Mouse (Mus musculus) midbrain, postnatal 0 days (tissue): Measurements from ENCODE around the gene Adgrg6. TPM values are rescaled to one million over a fixed set of nuclear protein-coding genes. Genes with fewer than 3 reads are reported as not detected.
A peak's percentile ranks its signal among the peaks of the same experiment; 100 is the strongest.

Experiments used
- ATAC-seq: fragments of 200-750 bp; cut with Nextera tagmentation; 2 replicates; pipeline ENCODE4 v1.8.0; 2017; ENCODE audit warnings: moderate number of reproducible peaks, mild to moderate bottlenecking, moderate TSS enrichment, moderate library complexity; ENCODE audit not compliant: low FRiP score
- DNase-seq: peaks from one replicate; pipeline ENCODE4 v3.0.0-alpha.2; 2015; ENCODE audit warnings: low spot score
- H3K27ac ChIP-seq: fragments of 300-500 bp; sonication (generic); 2 replicates; pipeline ENCODE4 v1.5.1; 2014; ENCODE audit warnings: low read depth, mild to moderate bottlenecking, low read length, mixed read lengths
- H3K27me3 ChIP-seq: fragments of 300-500 bp; sonication (generic); 2 replicates; pipeline ENCODE4 v1.6.1; 2014; ENCODE audit warnings: low read length, control low read depth, mixed read lengths; ENCODE audit not compliant: insufficient read depth
- H3K36me3 ChIP-seq: fragments of 300-500 bp; sonication (generic); 2 replicates; pipeline ENCODE4 v1.6.1; 2014; ENCODE audit warnings: low read length, control low read depth, mixed read lengths; ENCODE audit not compliant: insufficient read depth
- H3K4me1 ChIP-seq: fragments of 300-500 bp; sonication (generic); 2 replicates; pipeline ENCODE4 v1.6.1; 2014; ENCODE audit warnings: mild to moderate bottlenecking, control low read depth, antibody characterized with exemption, low read length, mixed read lengths; ENCODE audit not compliant: insufficient read depth
- H3K4me2 ChIP-seq: fragments of 300-500 bp; sonication (generic); 2 replicates; pipeline ENCODE4 v1.6.1; 2014; ENCODE audit warnings: low read depth, mild to moderate bottlenecking, low read length, mixed read lengths; ENCODE audit not compliant: poor library complexity, severe bottlenecking
- H3K4me3 ChIP-seq: fragments of 300-500 bp; sonication (generic); 2 replicates; pipeline ENCODE4 v1.5.1; 2014; ENCODE audit warnings: low read depth, mild to moderate bottlenecking, low read length, moderate library complexity
- H3K9ac ChIP-seq: fragments of 300-500 bp; sonication (generic); replicated peaks from 2 replicates; pipeline ENCODE4 v1.6.1; 2014; ENCODE audit warnings: mild to moderate bottlenecking, low read length, moderate library complexity, mixed read lengths; ENCODE audit not compliant: poor library complexity, severe bottlenecking
- H3K9me3 ChIP-seq: fragments of 300-500 bp; sonication (generic); 2 replicates; pipeline ENCODE4 v1.6.1; 2016; ENCODE audit warnings: low read length, control low read depth
- CTCF ChIP-seq: IDR thresholded peaks from 2 replicates; pipeline ENCODE4 v1.5.1; 2016; ENCODE audit warnings: antibody characterized with exemption, mild to moderate bottlenecking
- WGBS: fragments of 180-500 bp; shearing (Covaris S2); extraction: QIAGEN DNeasy Blood & Tissue Kit; methylation state at CpG from one replicate; pipeline ENCODE4 v1.1.7; 2014; 5-methylcytosine and 5-hydroxymethylcytosine counted together
- polyA plus RNA-seq: library from polyadenylated mRNA; unstranded; fragments of >200 nt; fragmentation: Nextera tagmentation; extraction: Ambion mirVana; gene quantifications from 2 replicates; pipeline ENCODE4 v1.2.1, GENCODE M21; 2015
- total RNA-seq: library from RNA; depleted of rRNA; stranded (reverse); fragments of >200 nt; gene quantifications from 2 replicates; pipeline ENCODE4 v1.2.3, GENCODE M21; 2014

Adgrg6 gene
- total and polyA plus RNA-seq, 2 experiments from 2014 or later = 0.86 to 3.0 TPM

DNA sequence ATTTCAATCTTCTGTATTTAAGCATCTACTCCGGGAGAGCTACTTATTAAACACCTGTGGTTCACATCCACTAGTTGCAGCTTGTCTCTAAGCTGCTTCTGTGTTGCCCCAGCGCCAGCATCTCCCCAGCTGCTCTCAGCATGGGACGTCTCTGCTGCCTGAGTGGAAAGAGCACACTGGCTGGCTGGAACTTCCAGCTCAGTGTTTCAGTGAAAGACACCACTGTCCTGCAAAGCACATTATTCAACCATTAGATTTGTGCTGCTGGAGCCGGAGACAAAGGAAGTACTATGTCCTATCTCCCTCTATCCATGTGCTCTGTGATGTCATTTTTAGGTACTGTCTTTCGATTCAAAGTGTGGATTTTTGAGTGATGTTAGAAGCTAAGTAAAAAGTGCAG lies 63.0 kb downstream of the Adgrg6 start:
- no peaks in the 10 kb centered on the region for H3K36me3 ChIP-seq
- ATAC-seq (peak; percentile 69), DNase-seq (peak; percentile 62)
- WGBS = 30% methylated on average over 5 of the region's 5 CpGs
- H3K4me1 ChIP-seq = no peaks in the 10 kb centered on the region
- no peak overlapping the region for H3K4me3 ChIP-seq
- H3K4me2 ChIP-seq = no peak overlapping the region
- no peak overlapping the region for H3K9ac ChIP-seq
- no peak overlapping the region for H3K27ac ChIP-seq
- no peak for TF ChIP-seq CTCF
- no peaks in the 10 kb centered on the region for H3K27me3 ChIP-seq
- H3K9me3 ChIP-seq = no peaks in the 10 kb centered on the region

- TF ChIP-seq CTCF = no peak
- no peak overlapping the region for H3K4me2 ChIP-seq
- ATAC-seq (no peak), DNase-seq (no peak)
- no peak overlapping the region for H3K27ac ChIP-seq
- 58% methylated on average over 5 of the region's 5 CpGs for WGBS
- H3K36me3 ChIP-seq = no peaks in the 10 kb centered on the region
- no peak overlapping the region for H3K4me3 ChIP-seq
- no peaks in the 10 kb centered on the region for H3K27me3 ChIP-seq
- H3K4me1 ChIP-seq = no peaks in the 10 kb centered on the region
- no peak overlapping the region for H3K9ac ChIP-seq
- H3K9me3 ChIP-seq = no peaks in the 10 kb centered on the region
Observed at GRCm38 (mm10) chr10:14480928-14481327, 64.5 kb downstream of the Adgrg6 start.

DNA sequence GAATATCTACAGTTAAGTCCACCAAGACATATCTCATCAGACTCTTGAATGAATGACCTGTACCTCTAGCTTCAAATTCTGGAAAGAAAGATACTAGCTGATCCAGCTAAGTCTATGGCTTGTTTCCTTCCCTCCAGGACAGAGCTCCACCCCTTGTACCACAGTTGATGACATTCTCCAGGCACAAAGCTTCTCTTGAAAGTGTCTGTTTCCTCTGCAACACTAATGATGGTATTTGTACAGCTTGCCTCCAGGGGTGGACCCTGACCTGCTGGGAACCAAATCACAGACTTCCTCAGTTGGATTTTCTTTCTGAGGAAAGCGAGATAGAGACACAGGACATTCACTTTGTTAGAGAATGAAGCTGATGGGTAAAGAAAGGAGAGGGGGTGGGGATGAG lies 69.1 kb downstream of the Adgrg6 start:
- Histone ChIP-seq H3K27ac (no peak overlapping the region), H3K36me3 (no peaks in the 10 kb centered on the region), H3K4me1 (no peaks in the 10 kb centered on the region), H3K4me2 (no peak overlapping the region), H3K9ac (no peak overlapping the region), H3K27me3 (no peaks in the 10 kb centered on the region), H3K9me3 (no peaks in the 10 kb centered on the region), H3K4me3 (no peak overlapping the region)
- WGBS = 82% methylated on average over 1 of the region's 1 CpGs
- TF ChIP-seq CTCF = no peak
- no peak for ATAC-seq
- no peak for DNase-seq

GRCm38 (mm10) chr10:14475641-14476040 lies 69.8 kb downstream of the Adgrg6 start:
- 96% methylated on average over 2 of the region's 2 CpGs for WGBS
- H3K27ac ChIP-seq = no peak overlapping the region
- no peaks in the 10 kb centered on the region for H3K36me3 ChIP-seq
- TF ChIP-seq CTCF = no peak
- no peak overlapping the region for H3K4me2 ChIP-seq
- H3K4me3 ChIP-seq = no peak overlapping the region
- ATAC-seq = no peak
- H3K9ac ChIP-seq = no peak overlapping the region
- DNase-seq = no peak
- no peaks in the 10 kb centered on the region for H3K27me3 ChIP-seq
- no peaks in the 10 kb centered on the region for H3K4me1 ChIP-seq
- H3K9me3 ChIP-seq = no peaks in the 10 kb centered on the region

DNA sequence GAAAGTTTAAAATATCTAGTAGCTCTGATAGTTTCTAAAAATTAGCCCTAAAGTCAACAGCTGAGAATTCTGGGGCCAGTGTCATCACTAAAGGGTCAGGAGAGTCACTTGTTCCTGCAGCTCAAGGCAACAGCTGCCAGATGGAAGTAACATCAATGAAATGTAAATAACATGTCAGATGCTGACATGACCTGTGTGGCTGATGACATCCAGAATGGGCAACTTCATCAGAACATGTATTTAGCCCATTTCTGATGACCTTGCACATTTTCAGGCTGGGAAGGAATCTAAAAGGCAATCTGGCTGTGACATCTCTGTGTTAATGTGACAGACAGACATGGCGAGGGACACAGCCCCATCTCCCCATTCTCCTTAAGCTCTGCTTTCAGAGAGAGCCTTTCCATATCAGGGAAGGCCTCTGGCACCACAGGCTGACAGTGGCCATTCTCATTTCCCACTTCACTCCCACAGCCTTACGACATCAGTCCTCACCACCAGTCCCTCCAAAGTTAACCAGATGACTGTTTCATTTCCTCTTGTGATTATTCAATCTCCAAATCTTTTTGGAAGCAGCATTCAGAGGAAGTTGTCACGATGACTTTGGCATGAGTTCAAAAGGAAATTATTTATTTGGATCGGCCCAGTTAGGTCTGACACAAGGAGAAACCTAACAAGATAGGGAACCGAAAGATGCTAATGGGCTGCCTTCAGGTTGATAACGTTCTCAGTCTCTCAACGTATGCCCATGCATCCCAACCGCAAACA lies 70.7 kb downstream of the Adgrg6 start:
- DNase-seq = no peak
- Histone ChIP-seq H3K4me3 (no peak overlapping the region), H3K9me3 (no peaks in the 10 kb centered on the region), H3K27me3 (no peaks in the 10 kb centered on the region), H3K27ac (no peak overlapping the region), H3K4me2 (no peak overlapping the region), H3K36me3 (no peaks in the 10 kb centered on the region), H3K4me1 (no peaks in the 10 kb centered on the region), H3K9ac (no peak overlapping the region)
- no peak for ATAC-seq
- 86% methylated on average over 8 of the region's 8 CpGs for WGBS
- TF ChIP-seq CTCF = no peak

GRCm38 (mm10) chr10:14471039-14471550 lies 74.4 kb downstream of the Adgrg6 start:
- Histone ChIP-seq H3K4me3 (no peak overlapping the region), H3K27me3 (no peaks in the 10 kb centered on the region), H3K36me3 (no peaks in the 10 kb centered on the region), H3K4me2 (no peak overlapping the region), H3K27ac (no peak overlapping the region), H3K9me3 (no peaks in the 10 kb centered on the region), H3K9ac (no peak overlapping the region), H3K4me1 (no peaks in the 10 kb centered on the region)
- DNase-seq = peak; percentile 6
- no peak for TF ChIP-seq CTCF
- ATAC-seq = no peak
- 37% methylated on average over 5 of the region's 5 CpGs for WGBS
